Mouse (Mus musculus) bone marrow macrophage, adult 2 months (primary cell): Measurements from ENCODE around the gene Polr1d.

ENCODE experiments used
- CTCF ChIP-seq: IDR thresholded peaks from 2 replicates; pipeline ENCODE4 v1.5.1; 2012; ENCODE audit warnings: low read depth, mild to moderate bottlenecking, low read length, moderate library complexity
- POLR2A ChIP-seq: IDR thresholded peaks from 2 replicates; pipeline ENCODE4 v1.6.1; 2012; ENCODE audit warnings: mild to moderate bottlenecking, low read depth, low read length, borderline replicate concordance

DNA sequence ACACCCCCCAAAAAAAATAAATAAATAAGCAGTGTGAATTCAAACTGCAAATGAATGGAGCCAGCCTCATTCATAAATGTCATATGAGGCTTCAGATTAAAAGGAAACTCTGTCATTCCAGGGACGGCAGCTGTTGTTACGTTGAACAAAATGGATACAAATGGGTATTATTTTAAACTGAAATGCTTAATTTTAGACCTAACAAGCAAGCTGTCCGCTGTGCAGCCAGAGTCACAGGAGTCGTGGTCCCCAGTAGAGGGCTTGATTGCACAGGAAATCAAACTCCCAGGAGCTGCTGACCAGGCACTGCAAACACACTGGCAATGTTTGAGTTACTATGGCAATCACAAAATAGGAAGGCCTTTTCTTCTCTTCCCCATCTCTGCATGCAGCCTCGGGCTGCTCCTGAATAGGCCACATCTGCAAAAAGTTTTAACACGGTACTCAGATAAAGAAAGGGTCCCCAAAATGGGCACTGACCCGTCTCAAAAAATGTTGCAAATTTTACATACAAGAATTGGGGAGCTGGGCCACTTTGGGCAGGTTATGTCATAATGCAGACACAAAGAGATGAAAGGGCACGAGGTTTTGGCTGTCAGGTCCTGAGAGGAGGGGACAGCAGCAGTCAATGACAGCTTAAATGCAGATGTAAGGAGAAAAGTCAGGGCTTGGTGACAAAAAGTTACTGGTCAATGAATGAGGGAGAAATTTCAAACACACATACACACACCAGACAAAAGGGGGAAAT, 57.7 kb downstream of the Polr1d start:
- no peak for TF ChIP-seq CTCF
- no peak for TF ChIP-seq POLR2A
